Mouse (Mus musculus): Measurements from ENCODE around the gene Spata7. TPM values are rescaled to one million over a fixed set of nuclear protein-coding genes. Genes with fewer than 3 reads are reported as not detected.

Gene Spata7
- polyA plus RNA-seq, 1 experiment from 2014 or later = 40.9 TPM

- H3K4me3 ChIP-seq (ENCODE audit: low read depth, low read length) = no peak overlapping the region
- no peak overlapping the region for H3K27ac ChIP-seq (ENCODE audit: low read depth, low read length)
- H3K36me3 ChIP-seq (ENCODE audit: control insufficient read depth, insufficient read depth, low read length) = no peaks in the 10 kb centered on the region
- H3K27me3 ChIP-seq (ENCODE audit: control insufficient read depth, insufficient read depth, low read length) = no peaks in the 10 kb centered on the region
- H3K9ac ChIP-seq (replicated peaks; ENCODE audit: low read depth, low read length) = no peak overlapping the region
- no peak for ATAC-seq (ENCODE audit: low read depth)
- 74% methylated on average over 10 of the region's 10 CpGs for WGBS
- no peaks in the 10 kb centered on the region for H3K9me3 ChIP-seq (ENCODE audit: control insufficient read depth, low read length)
- H3K4me2 ChIP-seq (ENCODE audit: low read depth, low read length) = no peak overlapping the region
- H3K4me1 ChIP-seq (ENCODE audit: control insufficient read depth, insufficient read depth, low read length) = no peaks in the 10 kb centered on the region
Measured at GRCm38 (mm10) chr12:98668132-98668814, 40.3 kb downstream of the Spata7 start.

- H3K9me3 ChIP-seq (ENCODE audit: control insufficient read depth, low read length) = no peaks in the 10 kb centered on the region
- H3K4me2 ChIP-seq (ENCODE audit: low read depth, low read length) = no peak overlapping the region
- no peak for ATAC-seq (ENCODE audit: low read depth)
- H3K4me3 ChIP-seq (ENCODE audit: low read depth, low read length) = no peak overlapping the region
- H3K27me3 ChIP-seq (ENCODE audit: control insufficient read depth, insufficient read depth, low read length) = no peaks in the 10 kb centered on the region
- H3K9ac ChIP-seq (replicated peaks; ENCODE audit: low read depth, low read length) = no peak overlapping the region
- H3K36me3 ChIP-seq (ENCODE audit: control insufficient read depth, insufficient read depth, low read length) = no peaks in the 10 kb centered on the region
- 90% methylated on average over 10 of the region's 10 CpGs for WGBS
- H3K4me1 ChIP-seq (ENCODE audit: control insufficient read depth, insufficient read depth, low read length) = no peaks in the 10 kb centered on the region
- H3K27ac ChIP-seq (ENCODE audit: low read depth, low read length) = no peak overlapping the region
Measured at GRCm38 (mm10) chr12:98669086-98669485, 41.1 kb downstream of the Spata7 start.

- Histone ChIP-seq H3K9me3 (ENCODE audit: control insufficient read depth, low read length) (no peaks in the 10 kb centered on the region), H3K27ac (ENCODE audit: low read depth, low read length) (no peak overlapping the region), H3K27me3 (ENCODE audit: control insufficient read depth, insufficient read depth, low read length) (no peaks in the 10 kb centered on the region), H3K4me2 (ENCODE audit: low read depth, low read length) (no peak overlapping the region), H3K36me3 (ENCODE audit: control insufficient read depth, insufficient read depth, low read length) (no peaks in the 10 kb centered on the region), H3K4me3 (ENCODE audit: low read depth, low read length) (no peak overlapping the region), H3K9ac (replicated peaks; ENCODE audit: low read depth, low read length) (no peak overlapping the region), H3K4me1 (ENCODE audit: control insufficient read depth, insufficient read depth, low read length) (no peaks in the 10 kb centered on the region)
- ATAC-seq (ENCODE audit: low read depth) = no peak
- 87% methylated on average over 5 of the region's 5 CpGs for WGBS
Measured at GRCm38 (mm10) chr12:98669864-98670263, 41.9 kb downstream of the Spata7 start.

- 89% methylated on average over 4 of the region's 4 CpGs for WGBS
- Histone ChIP-seq H3K4me3 (ENCODE audit: low read depth, low read length) (no peak overlapping the region), H3K27ac (ENCODE audit: low read depth, low read length) (no peak overlapping the region), H3K9ac (replicated peaks; ENCODE audit: low read depth, low read length) (no peak overlapping the region), H3K4me1 (ENCODE audit: control insufficient read depth, insufficient read depth, low read length) (no peaks in the 10 kb centered on the region), H3K4me2 (ENCODE audit: low read depth, low read length) (no peak overlapping the region), H3K9me3 (ENCODE audit: control insufficient read depth, low read length) (no peaks in the 10 kb centered on the region), H3K36me3 (ENCODE audit: control insufficient read depth, insufficient read depth, low read length) (no peaks in the 10 kb centered on the region), H3K27me3 (ENCODE audit: control insufficient read depth, insufficient read depth, low read length) (no peaks in the 10 kb centered on the region)
- no peak for ATAC-seq (ENCODE audit: low read depth)
Measured at GRCm38 (mm10) chr12:98670429-98670828, 42.5 kb downstream of the Spata7 start.

- Histone ChIP-seq H3K4me2 (ENCODE audit: low read depth, low read length) (no peak overlapping the region), H3K27me3 (ENCODE audit: control insufficient read depth, insufficient read depth, low read length) (no peaks in the 10 kb centered on the region), H3K27ac (ENCODE audit: low read depth, low read length) (no peak overlapping the region), H3K4me1 (ENCODE audit: control insufficient read depth, insufficient read depth, low read length) (no peaks in the 10 kb centered on the region), H3K4me3 (ENCODE audit: low read depth, low read length) (no peak overlapping the region), H3K9me3 (ENCODE audit: control insufficient read depth, low read length) (no peaks in the 10 kb centered on the region), H3K9ac (replicated peaks; ENCODE audit: low read depth, low read length) (no peak overlapping the region), H3K36me3 (ENCODE audit: control insufficient read depth, insufficient read depth, low read length) (no peaks in the 10 kb centered on the region)
- 69% methylated on average over 6 of the region's 6 CpGs for WGBS
- no peak for ATAC-seq (ENCODE audit: low read depth)
Measured at GRCm38 (mm10) chr12:98673879-98674278, 45.9 kb downstream of the Spata7 start.

GRCm38 (mm10) chr12:98674627-98675143 is 46.7 kb downstream of the Spata7 start:
- Histone ChIP-seq H3K9me3 (ENCODE audit: control insufficient read depth, low read length) (no peaks in the 10 kb centered on the region), H3K4me1 (ENCODE audit: control insufficient read depth, insufficient read depth, low read length) (no peaks in the 10 kb centered on the region), H3K36me3 (ENCODE audit: control insufficient read depth, insufficient read depth, low read length) (no peaks in the 10 kb centered on the region), H3K27ac (ENCODE audit: low read depth, low read length) (no peak overlapping the region; the same call in 1 of the 2 replicates), H3K27me3 (ENCODE audit: control insufficient read depth, insufficient read depth, low read length) (no peaks in the 10 kb centered on the region), H3K4me3 (ENCODE audit: low read depth, low read length) (peak overlapping the region; percentile 8; the same call in 1 of the 2 replicates), H3K4me2 (ENCODE audit: low read depth, low read length) (peak overlapping the region; percentile 34; the same call in 1 of the 2 replicates), H3K9ac (replicated peaks; ENCODE audit: low read depth, low read length) (no peak overlapping the region)
- 15% methylated on average over 9 of the region's 9 CpGs for WGBS
- peak; percentile 91 for ATAC-seq (ENCODE audit: low read depth)

- 97% methylated on average over 6 of the region's 6 CpGs for WGBS
- H3K27ac ChIP-seq (ENCODE audit: low read depth, low read length) = no peak overlapping the region
Measured at GRCm38 (mm10) chr12:98676861-98677260, 48.9 kb downstream of the Spata7 start.

DNA sequence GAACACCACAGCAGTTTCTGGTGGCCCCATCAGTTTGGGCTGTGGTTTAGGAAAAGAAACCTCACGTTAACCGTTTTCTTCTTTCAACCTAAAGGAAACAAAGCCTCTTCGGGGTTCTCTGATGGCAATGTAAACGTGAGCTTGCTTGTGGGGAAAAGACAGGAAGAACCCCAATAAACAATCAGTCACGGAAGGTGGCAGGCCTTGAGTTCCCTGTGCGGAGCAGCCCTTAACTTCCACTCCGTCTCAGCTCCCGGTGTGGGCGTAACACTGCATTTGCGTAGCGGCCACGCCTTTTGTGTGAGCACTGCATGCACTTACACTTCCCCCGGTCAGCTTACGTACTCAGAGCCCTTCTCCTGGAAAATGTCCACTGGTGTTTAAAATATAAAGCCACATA is 49.4 kb downstream of the Spata7 start:
- ATAC-seq (ENCODE audit: low read depth) = no peak
- no peak overlapping the region for H3K9ac ChIP-seq (replicated peaks; ENCODE audit: low read depth, low read length)
- no peak overlapping the region for H3K27ac ChIP-seq (ENCODE audit: low read depth, low read length)
- H3K4me3 ChIP-seq (ENCODE audit: low read depth, low read length) = no peak overlapping the region
- no peak overlapping the region for H3K4me2 ChIP-seq (ENCODE audit: low read depth, low read length)
- no peaks in the 10 kb centered on the region for H3K9me3 ChIP-seq (ENCODE audit: control insufficient read depth, low read length)
- no peaks in the 10 kb centered on the region for H3K4me1 ChIP-seq (ENCODE audit: control insufficient read depth, insufficient read depth, low read length)
- WGBS = 38% methylated on average over 14 of the region's 14 CpGs
- H3K27me3 ChIP-seq (ENCODE audit: control insufficient read depth, insufficient read depth, low read length) = no peaks in the 10 kb centered on the region
- no peaks in the 10 kb centered on the region for H3K36me3 ChIP-seq (ENCODE audit: control insufficient read depth, insufficient read depth, low read length)

More at GRCm38 (mm10) chr12:98676861-98677260, 48.9 kb downstream of the Spata7 start:
- Histone ChIP-seq H3K4me1 (ENCODE audit: control insufficient read depth, insufficient read depth, low read length) (no peaks in the 10 kb centered on the region), H3K9ac (replicated peaks; ENCODE audit: low read depth, low read length) (no peak overlapping the region), H3K36me3 (ENCODE audit: control insufficient read depth, insufficient read depth, low read length) (no peaks in the 10 kb centered on the region), H3K27me3 (ENCODE audit: control insufficient read depth, insufficient read depth, low read length) (no peaks in the 10 kb centered on the region), H3K4me2 (ENCODE audit: low read depth, low read length) (no peak overlapping the region), H3K4me3 (ENCODE audit: low read depth, low read length) (no peak overlapping the region), H3K9me3 (ENCODE audit: control insufficient read depth, low read length) (no peaks in the 10 kb centered on the region)
- ATAC-seq (ENCODE audit: low read depth) = no peak

DNA sequence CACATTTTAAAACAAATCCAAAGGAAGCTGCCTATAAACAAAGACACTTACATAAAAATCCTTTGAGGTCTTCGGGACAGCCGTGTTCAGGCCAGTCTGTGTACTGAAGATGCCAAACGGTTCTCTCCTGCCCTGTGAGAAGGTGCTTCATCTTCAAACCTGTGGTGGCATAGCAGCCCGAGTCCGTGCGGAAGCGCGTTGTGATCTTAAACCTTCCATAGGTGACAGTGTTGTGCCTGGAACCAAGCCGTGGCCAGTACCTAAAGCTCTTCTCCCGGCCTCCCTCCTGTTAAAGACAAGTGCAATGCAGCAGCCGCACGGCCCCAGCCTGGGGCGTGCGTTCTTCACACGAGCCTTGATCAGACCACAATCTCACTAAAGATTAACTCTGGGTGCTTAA is 51.9 kb downstream of the Spata7 start:
- ATAC-seq (ENCODE audit: low read depth) = peak; percentile 58; the same call in 1 of the 2 replicates
- Histone ChIP-seq H3K4me1 (ENCODE audit: control insufficient read depth, insufficient read depth, low read length) (no peaks in the 10 kb centered on the region), H3K4me2 (ENCODE audit: low read depth, low read length) (no peak overlapping the region), H3K27ac (ENCODE audit: low read depth, low read length) (no peak overlapping the region), H3K27me3 (ENCODE audit: control insufficient read depth, insufficient read depth, low read length) (no peaks in the 10 kb centered on the region), H3K9me3 (ENCODE audit: control insufficient read depth, low read length) (no peaks in the 10 kb centered on the region), H3K9ac (replicated peaks; ENCODE audit: low read depth, low read length) (no peak overlapping the region), H3K36me3 (ENCODE audit: control insufficient read depth, insufficient read depth, low read length) (no peaks in the 10 kb centered on the region), H3K4me3 (ENCODE audit: low read depth, low read length) (no peak overlapping the region)
- 77% methylated on average over 15 of the region's 15 CpGs for WGBS
